Mouse (Mus musculus): ENCODE data around the gene Cemip2.

- TF ChIP-seq CTCF (IDR thresholded peaks at IDR 0.05; ENCODE audit: low read depth, low read length) (no peak), POLR2AphosphoS5 (IDR thresholded peaks at IDR 0.05; ENCODE audit: insufficient replicate concordance, low read depth, low read length) (no peak)
Measured at GRCm38 (mm10) chr19:21781066-21781786, 3.1 kb downstream of the Cemip2 start.
